Mouse (Mus musculus) heart, adult 2 months (tissue): ENCODE measurements around the gene Chrd. TPM values are rescaled to one million over a fixed set of nuclear protein-coding genes. Genes with fewer than 3 reads are reported as not detected.
A peak's percentile ranks its signal among the peaks of the same experiment; 100 is the strongest.

Experiments used
- DNase-seq, 2 experiments: peaks; one replicate each; pipeline ENCODE4 v3.0.0; 2021
- H3K27ac ChIP-seq: fragments of 200-600 bp; 2 replicates; pipeline ENCODE4 v1.8.1; 2022
- H3K27me3 ChIP-seq: fragments of 200-500 bp; 2 replicates; pipeline ENCODE4 v1.6.1; 2012; ENCODE audit warnings: mild to moderate bottlenecking, low read length, inconsistent platforms, mixed read lengths; ENCODE audit not compliant: control insufficient read depth, insufficient read depth
- H3K36me3 ChIP-seq: fragments of 200-500 bp; 2 replicates; pipeline ENCODE4 v1.6.1; 2012; ENCODE audit warnings: low read length, inconsistent platforms; ENCODE audit not compliant: control insufficient read depth, insufficient read depth
- H3K4me1 ChIP-seq: fragments of 200-500 bp; 2 replicates; pipeline ENCODE4 v1.6.1; 2011; ENCODE audit warnings: low read length; ENCODE audit not compliant: control insufficient read depth, insufficient read depth
- H3K4me3 ChIP-seq: fragments of 200-600 bp; 2 replicates; pipeline ENCODE4 v1.8.1; 2022
- H3K79me2 ChIP-seq: fragments of 200-500 bp; replicated peaks from 2 replicates; pipeline ENCODE4 v1.6.1; 2012; ENCODE audit warnings: mild to moderate bottlenecking, inconsistent platforms, low read length, moderate library complexity, mixed read lengths; ENCODE audit not compliant: control insufficient read depth, insufficient read depth
- H3K9ac ChIP-seq: fragments of 200-500 bp; 2 replicates; pipeline ENCODE4 v1.6.1; 2012; ENCODE audit warnings: low read depth, mild to moderate bottlenecking, control low read depth, inconsistent platforms, low read length, mixed read lengths
- CTCF ChIP-seq: fragments of 200-600 bp; IDR thresholded peaks from 2 replicates; pipeline ENCODE4 v1.8.1; 2022; ENCODE audit warnings: antibody characterized with exemption, mild to moderate bottlenecking, moderate library complexity
- EP300 ChIP-seq: fragments of 200-500 bp; IDR thresholded peaks from 2 replicates; pipeline ENCODE4 v1.6.1; 2011; ENCODE audit warnings: low read depth, low read length, control low read depth; ENCODE audit not compliant: insufficient read depth
- POLR2A ChIP-seq: fragments of 200-500 bp; IDR thresholded peaks from 2 replicates; pipeline ENCODE4 v1.6.1; 2011; ENCODE audit warnings: mild to moderate bottlenecking, low read depth, low read length, control low read depth; ENCODE audit not compliant: insufficient read depth
- WGBS: fragments of 180-500 bp; shearing (Covaris S2); methylation state at CpG from one replicate; pipeline ENCODE4 v1.1.7; 2018; 5-methylcytosine and 5-hydroxymethylcytosine counted together
- intact Hi-C: fragments of 180-260 bp; cut with DNase I; formaldehyde crosslinking; loops from one replicate; pipeline ENCODE4 v1.15.1; 2025
- polyA plus RNA-seq: library from polyadenylated mRNA; depleted of rRNA; stranded (reverse); fragments of >200 nt; gene quantifications from 2 replicates; pipeline ENCODE4 v1.2.3, GENCODE M21; 2012
- total RNA-seq, 2 experiments: library from RNA; stranded (reverse); gene quantifications; 2 replicates each; pipeline ENCODE4 v1.2.3; 2021

Gene Chrd
- total and polyA plus RNA-seq, 3 experiments = 2.0 to 4.8 (median 2.2) TPM

GRCm38 (mm10) chr16:20725321-20725720, 7.6 kb upstream of the Chrd start:
- H3K4me1 ChIP-seq = no peaks in the 10 kb centered on the region
- H3K4me3 ChIP-seq = no peak overlapping the region
- TF ChIP-seq EP300 (no peak), CTCF (no peak), POLR2A (no peak)
- intact Hi-C loops = loop anchor here (2.0 kb wide), 1 partner anchor 35 kb away; no protein-coding TSS in a partner anchor
- WGBS = 72% methylated on average over 7 of the region's 7 CpGs
- H3K36me3 ChIP-seq = no peaks in the 10 kb centered on the region
- no peaks in the 10 kb centered on the region for H3K79me2 ChIP-seq
- no peak overlapping the region for H3K9ac ChIP-seq
- no peak overlapping the region for H3K27ac ChIP-seq
- no peak for DNase-seq
- no peaks in the 10 kb centered on the region for H3K27me3 ChIP-seq

DNA sequence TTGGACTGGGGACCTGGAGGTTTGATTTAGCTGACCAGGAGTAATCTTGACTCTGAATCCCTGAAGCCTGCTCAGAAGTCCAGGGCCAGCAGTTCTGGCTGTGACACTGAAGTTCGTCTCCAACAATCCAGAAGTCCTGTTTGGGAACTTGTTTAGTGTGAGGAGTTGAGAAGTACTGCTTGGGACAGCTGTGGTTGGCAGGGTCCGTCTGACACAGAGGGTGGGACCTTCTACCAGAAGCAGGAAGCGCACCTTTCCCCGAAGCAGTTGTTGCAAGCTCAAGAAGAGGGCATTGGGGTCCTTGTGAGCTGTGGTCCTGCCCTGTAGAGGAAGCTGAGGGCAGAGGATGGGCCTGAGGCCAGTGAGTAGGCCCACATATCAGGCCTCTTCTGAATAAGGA, 7.2 kb upstream of the Chrd start:
- Histone ChIP-seq H3K4me3 (no peak overlapping the region), H3K36me3 (no peaks in the 10 kb centered on the region), H3K27ac (peak overlapping the region; percentile 49; the same call in 1 of the 2 replicates), H3K27me3 (no peaks in the 10 kb centered on the region), H3K4me1 (no peaks in the 10 kb centered on the region), H3K9ac (no peak overlapping the region), H3K79me2 (no peaks in the 10 kb centered on the region)
- 58% methylated on average over 4 of the region's 4 CpGs for WGBS
- TF ChIP-seq POLR2A = no peak
- no peak for TF ChIP-seq EP300
- no peak for TF ChIP-seq CTCF
- DNase-seq = peak in 1 of 2 experiments; percentile 7
- intact Hi-C loops = loop anchor here (2.0 kb wide), 1 partner anchor 35 kb away; no protein-coding TSS in a partner anchor

- H3K36me3 ChIP-seq = no peaks in the 10 kb centered on the region
- intact Hi-C loops = no loop called here
- no peaks in the 10 kb centered on the region for H3K79me2 ChIP-seq
- no peak overlapping the region for H3K9ac ChIP-seq
- H3K4me1 ChIP-seq = no peaks in the 10 kb centered on the region
- H3K4me3 ChIP-seq = no peak overlapping the region
- no peaks in the 10 kb centered on the region for H3K27me3 ChIP-seq
- H3K27ac ChIP-seq = peak overlapping the region; percentile 49; the same call in 1 of the 2 replicates
- DNase-seq = peak in 1 of 2 experiments; percentile 28
- TF ChIP-seq POLR2A = no peak
- TF ChIP-seq CTCF = no peak
- TF ChIP-seq EP300 = no peak
- 46% methylated on average over 1 of the region's 1 CpGs for WGBS
These were observed 6.5 kb upstream of the Chrd start for GRCm38 (mm10) chr16:20726384-20726783.

DNA sequence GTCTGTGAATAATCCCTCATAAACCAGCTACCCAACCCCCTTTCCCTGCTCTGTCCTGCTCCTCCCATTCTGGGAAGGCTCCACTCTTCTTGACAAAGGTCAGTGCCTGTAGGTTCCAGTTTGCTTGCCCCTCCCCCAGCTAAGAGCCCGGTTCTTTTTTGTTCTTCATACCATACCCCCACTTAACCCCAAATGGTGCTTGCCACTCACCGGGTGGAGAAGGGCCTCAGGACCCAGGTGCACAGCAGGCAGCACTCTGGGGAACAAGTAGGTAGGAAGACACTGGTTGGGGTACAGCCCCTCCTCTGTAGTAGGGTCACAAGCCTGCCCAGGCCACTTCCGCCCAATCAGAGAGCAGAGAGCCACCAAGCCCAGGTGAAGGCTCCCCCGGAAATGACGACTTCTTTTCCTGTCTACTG, 2.6 kb upstream of the Chrd start:
- H3K4me3 ChIP-seq = no peak overlapping the region
- no peak overlapping the region for H3K9ac ChIP-seq
- no peaks in the 10 kb centered on the region for H3K79me2 ChIP-seq
- TF ChIP-seq CTCF (no peak), EP300 (no peak), POLR2A (no peak)
- H3K27ac ChIP-seq = no peak overlapping the region
- intact Hi-C loops = no loop called here
- peaks cover 2% of the 10 kb centered on the region; the same call in 1 of the 2 replicates for H3K27me3 ChIP-seq
- DNase-seq = peak in 1 of 2 experiments; percentile 16
- 35% methylated on average over 5 of the region's 5 CpGs for WGBS
- H3K4me1 ChIP-seq = no peaks in the 10 kb centered on the region; the same call in 1 of the 2 replicates
- no peaks in the 10 kb centered on the region for H3K36me3 ChIP-seq

DNA sequence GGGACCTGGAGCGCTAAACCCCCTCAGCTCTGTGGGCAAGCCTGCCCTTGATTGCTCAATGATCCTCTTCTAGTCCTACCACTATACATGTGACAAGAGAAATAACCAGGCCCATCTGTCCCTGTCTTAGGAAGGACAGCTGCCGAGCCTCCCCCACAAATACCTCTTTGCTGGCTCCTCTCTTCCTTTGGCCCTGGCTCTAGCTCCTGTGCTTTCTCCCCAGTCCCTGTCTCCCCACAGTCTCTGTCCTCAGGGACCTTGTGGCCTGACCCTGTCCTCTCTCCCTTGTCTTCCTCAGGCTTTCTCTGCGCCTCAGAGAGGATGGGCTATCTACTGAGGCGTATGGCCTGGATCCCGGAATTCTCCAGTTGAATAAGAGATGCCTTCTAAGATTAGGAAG, 1.2 kb upstream of the Chrd start:
- Histone ChIP-seq H3K27me3 (peaks cover 2% of the 10 kb centered on the region; the same call in 1 of the 2 replicates), H3K4me1 (no peaks in the 10 kb centered on the region; the same call in 1 of the 2 replicates), H3K27ac (no peak overlapping the region), H3K9ac (no peak overlapping the region), H3K79me2 (no peaks in the 10 kb centered on the region), H3K36me3 (no peaks in the 10 kb centered on the region), H3K4me3 (no peak overlapping the region)
- peak in 1 of 2 experiments; percentile 17 for DNase-seq
- TF ChIP-seq POLR2A (no peak), EP300 (no peak), CTCF (no peak)
- 59% methylated on average over 5 of the region's 5 CpGs for WGBS
- intact Hi-C loops = no loop called here

GRCm38 (mm10) chr16:20732251-20732924, 539 bp upstream of the Chrd start:
- TF ChIP-seq POLR2A (no peak), EP300 (no peak), CTCF (no peak)
- intact Hi-C loops = no loop called here
- H3K27me3 ChIP-seq = peaks cover 2% of the 10 kb centered on the region; the same call in 1 of the 2 replicates
- H3K4me1 ChIP-seq = no peaks in the 10 kb centered on the region; the same call in 1 of the 2 replicates
- H3K79me2 ChIP-seq = no peaks in the 10 kb centered on the region
- no peaks in the 10 kb centered on the region for H3K36me3 ChIP-seq
- peak overlapping the region; percentile 62; the same call in 1 of the 2 replicates for H3K27ac ChIP-seq
- 2% methylated on average over 29 of the region's 30 CpGs for WGBS
- peak overlapping the region; percentile 59 for H3K4me3 ChIP-seq
- no peak for DNase-seq
- peak overlapping the region; percentile 70 for H3K9ac ChIP-seq
